Mouse (Mus musculus): Measurements from ENCODE around the gene Fam114a2. TPM values are rescaled to one million over a fixed set of nuclear protein-coding genes. Genes with fewer than 3 reads are reported as not detected.

Gene Fam114a2
- total and polyA plus RNA-seq, 2 experiments from 2014 or later: 43.7 to 61.0 TPM

DNA sequence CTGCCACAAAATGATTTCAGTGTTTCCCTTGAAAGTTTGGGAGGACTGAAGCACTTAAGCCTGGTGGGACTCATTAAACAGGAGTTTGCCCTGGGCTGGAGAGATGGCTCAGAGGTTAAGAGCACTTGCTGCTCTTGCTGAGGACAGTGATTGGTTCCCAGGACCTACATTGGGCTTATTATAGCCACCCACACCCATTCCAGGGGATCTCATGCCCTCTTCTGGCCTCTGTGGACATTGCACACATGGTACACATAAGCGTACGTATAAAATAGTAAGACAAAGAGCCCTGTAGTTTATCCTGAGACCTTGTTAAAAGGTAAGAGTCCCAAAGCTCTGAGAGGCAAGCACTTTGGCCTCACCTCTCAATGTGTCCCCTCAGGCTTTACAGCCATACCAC, 31.8 kb upstream of the Fam114a2 start:
- Histone ChIP-seq H3K27ac (ENCODE audit: low read depth, low read length) (no peak overlapping the region), H3K36me3 (ENCODE audit: insufficient read depth) (no peaks in the 10 kb centered on the region), H3K9ac (no peak overlapping the region), H3K4me3 (ENCODE audit: low read depth, low read length) (no peak overlapping the region), H3K9me3 (ENCODE audit: low read length) (no peaks in the 10 kb centered on the region), H3K27me3 (ENCODE audit: insufficient read depth, low read length) (no peaks in the 10 kb centered on the region), H3K4me1 (ENCODE audit: insufficient read depth) (no peaks in the 10 kb centered on the region), H3K4me2 (ENCODE audit: low read depth) (no peak overlapping the region)
- 97% methylated on average over 2 of the region's 2 CpGs for WGBS
- peak; percentile 49 for TF ChIP-seq CTCF (IDR thresholded peaks at IDR 0.05; ENCODE audit: low read depth)
- ATAC-seq: no peak
- DNase-seq: no peak

DNA sequence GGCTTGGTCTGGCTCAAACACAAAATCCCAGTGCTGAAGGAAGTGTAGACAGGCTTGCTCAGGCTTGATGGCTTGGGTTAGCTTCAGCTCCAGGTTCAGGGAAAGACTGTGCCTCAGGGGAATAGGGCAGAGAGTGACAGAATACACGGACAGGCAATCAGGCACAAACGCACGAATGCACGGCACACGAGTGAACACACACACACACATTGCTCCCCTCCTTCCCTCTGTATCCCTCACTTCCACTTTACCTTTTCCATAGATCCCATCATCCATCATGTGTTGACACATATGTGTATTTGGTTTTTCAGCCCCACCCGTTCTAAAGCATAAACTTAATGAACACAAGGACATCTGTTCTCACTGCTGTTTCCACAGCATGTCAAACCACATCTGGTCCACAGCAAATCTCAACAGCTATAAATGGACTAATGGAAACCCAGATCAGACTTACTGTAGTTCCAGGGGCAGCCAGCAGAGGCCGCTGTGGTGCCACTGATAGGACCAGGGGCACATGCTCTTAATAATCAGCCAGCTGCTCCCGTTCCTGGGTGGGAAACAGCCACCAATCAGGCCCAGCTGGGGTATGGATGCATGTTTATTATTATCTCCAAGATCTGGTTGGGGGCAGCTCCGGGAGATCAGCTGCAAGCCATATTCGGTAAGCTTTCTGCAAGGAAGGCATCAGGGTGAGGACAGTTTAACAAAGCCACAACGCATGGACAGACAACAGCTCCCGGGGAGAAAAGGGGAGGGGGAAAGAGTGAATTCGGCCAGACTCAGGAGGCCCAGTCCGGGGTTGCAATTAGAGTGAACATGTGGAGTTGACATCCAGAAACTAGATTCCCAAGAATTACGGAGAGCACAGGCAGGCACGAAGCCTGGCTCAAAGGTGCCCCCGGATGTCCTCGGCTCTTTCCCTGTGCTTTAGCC, 30.5 kb upstream of the Fam114a2 start:
- DNase-seq (peak; percentile 91), ATAC-seq (peak; percentile 81)
- Histone ChIP-seq H3K27me3 (ENCODE audit: insufficient read depth, low read length) (no peaks in the 10 kb centered on the region), H3K36me3 (ENCODE audit: insufficient read depth) (no peaks in the 10 kb centered on the region), H3K9me3 (ENCODE audit: low read length) (no peaks in the 10 kb centered on the region), H3K4me3 (ENCODE audit: low read depth, low read length) (no peak overlapping the region), H3K9ac (no peak overlapping the region), H3K27ac (ENCODE audit: low read depth, low read length) (no peak overlapping the region), H3K4me2 (ENCODE audit: low read depth) (peak overlapping the region; percentile 27), H3K4me1 (ENCODE audit: insufficient read depth) (no peaks in the 10 kb centered on the region)
- WGBS: 30% methylated on average over 18 of the region's 18 CpGs
- peak; percentile 99 for TF ChIP-seq CTCF (IDR thresholded peaks at IDR 0.05; ENCODE audit: low read depth)

- WGBS: 63% methylated on average over 2 of the region's 2 CpGs
- Histone ChIP-seq H3K9ac (no peak overlapping the region), H3K4me3 (ENCODE audit: low read depth, low read length) (no peak overlapping the region), H3K4me2 (ENCODE audit: low read depth) (no peak overlapping the region), H3K9me3 (ENCODE audit: low read length) (no peaks in the 10 kb centered on the region), H3K4me1 (ENCODE audit: insufficient read depth) (0 out of 2 replicates have a peak, but pooled peaks cover 4% of the 10 kb centered on the region), H3K36me3 (ENCODE audit: insufficient read depth) (no peaks in the 10 kb centered on the region), H3K27ac (ENCODE audit: low read depth, low read length) (peak overlapping the region; percentile 16; the same call in 1 of the 2 replicates), H3K27me3 (ENCODE audit: insufficient read depth, low read length) (no peaks in the 10 kb centered on the region)
- no peak for TF ChIP-seq CTCF (IDR thresholded peaks at IDR 0.05; ENCODE audit: low read depth)
- peak; percentile 40; the same call in 1 of the 2 replicates for ATAC-seq
- DNase-seq: no peak
These were observed 22.3 kb upstream of the Fam114a2 start for GRCm38 (mm10) chr11:57540681-57541080.

- WGBS: 67% methylated on average over 5 of the region's 5 CpGs
- DNase-seq (no peak), ATAC-seq (no peak)
- H3K27me3 ChIP-seq (ENCODE audit: insufficient read depth, low read length): no peaks in the 10 kb centered on the region
- 0 out of 2 replicates have a peak, but pooled peaks cover 4% of the 10 kb centered on the region for H3K4me1 ChIP-seq (ENCODE audit: insufficient read depth)
- H3K27ac ChIP-seq (ENCODE audit: low read depth, low read length): no peak overlapping the region
- H3K4me2 ChIP-seq (ENCODE audit: low read depth): no peak overlapping the region
- no peaks in the 10 kb centered on the region for H3K9me3 ChIP-seq (ENCODE audit: low read length)
- peak; percentile 19; the same call in 1 of the 2 replicates for TF ChIP-seq CTCF (IDR thresholded peaks at IDR 0.05; ENCODE audit: low read depth)
- no peaks in the 10 kb centered on the region for H3K36me3 ChIP-seq (ENCODE audit: insufficient read depth)
- no peak overlapping the region for H3K9ac ChIP-seq
- no peak overlapping the region for H3K4me3 ChIP-seq (ENCODE audit: low read depth, low read length)
These were observed 21.5 kb upstream of the Fam114a2 start for GRCm38 (mm10) chr11:57539841-57540418.

- 69% methylated on average over 5 of the region's 5 CpGs for WGBS
- Histone ChIP-seq H3K4me1 (ENCODE audit: insufficient read depth) (peaks cover 19% of the 10 kb centered on the region), H3K4me3 (ENCODE audit: low read depth, low read length) (no peak overlapping the region), H3K9me3 (ENCODE audit: low read length) (no peaks in the 10 kb centered on the region), H3K9ac (no peak overlapping the region), H3K27me3 (ENCODE audit: insufficient read depth, low read length) (no peaks in the 10 kb centered on the region), H3K36me3 (ENCODE audit: insufficient read depth) (peaks cover 6% of the 10 kb centered on the region; the same call in 1 of the 2 replicates), H3K27ac (ENCODE audit: low read depth, low read length) (no peak overlapping the region), H3K4me2 (ENCODE audit: low read depth) (no peak overlapping the region)
- DNase-seq: no peak
- no peak for TF ChIP-seq CTCF (IDR thresholded peaks at IDR 0.05; ENCODE audit: low read depth)
- ATAC-seq: no peak
These were observed 17.5 kb upstream of the Fam114a2 start for GRCm38 (mm10) chr11:57535912-57536311.

- TF ChIP-seq CTCF (IDR thresholded peaks at IDR 0.05; ENCODE audit: low read depth): no peak
- H3K27ac ChIP-seq (ENCODE audit: low read depth, low read length): peak overlapping the region; percentile 79; the same call in 1 of the 2 replicates
- no peak overlapping the region for H3K4me2 ChIP-seq (ENCODE audit: low read depth)
- no peak overlapping the region for H3K9ac ChIP-seq
- DNase-seq: no peak
- no peaks in the 10 kb centered on the region for H3K9me3 ChIP-seq (ENCODE audit: low read length)
- no peak for ATAC-seq
- H3K27me3 ChIP-seq (ENCODE audit: insufficient read depth, low read length): no peaks in the 10 kb centered on the region
- H3K4me1 ChIP-seq (ENCODE audit: insufficient read depth): peaks cover 16% of the 10 kb centered on the region
- H3K36me3 ChIP-seq (ENCODE audit: insufficient read depth): peaks cover 28% of the 10 kb centered on the region
- 87% methylated on average over 4 of the region's 4 CpGs for WGBS
- H3K4me3 ChIP-seq (ENCODE audit: low read depth, low read length): no peak overlapping the region
These were observed 13.9 kb upstream of the Fam114a2 start for GRCm38 (mm10) chr11:57532306-57532705.

Data from forebrain, postnatal 0 days (tissue).